Mouse (Mus musculus): Measurements from ENCODE around the gene Bpi. TPM values are rescaled to one million over a fixed set of nuclear protein-coding genes. Genes with fewer than 3 reads are reported as not detected.

Bpi gene
- polyA plus RNA-seq, 1 experiment from 2014 or later, result not detected

- H3K4me1 ChIP-seq (ENCODE audit: control insufficient read depth, insufficient read depth, low read length), result no peaks in the 10 kb centered on the region
- WGBS, result 90% methylated on average over 3 of the region's 3 CpGs
- H3K9ac ChIP-seq (ENCODE audit: low read length), result no peak overlapping the region
- H3K4me3 ChIP-seq (ENCODE audit: low read length), result no peak overlapping the region
- H3K27ac ChIP-seq (ENCODE audit: low read length), result no peak overlapping the region
- H3K27me3 ChIP-seq (ENCODE audit: control insufficient read depth, insufficient read depth, low read length), result no peaks in the 10 kb centered on the region
- ATAC-seq (replicated peaks; ENCODE audit: extremely low read depth, insufficient read depth, low FRiP score), result no peak
- no peaks in the 10 kb centered on the region for H3K9me3 ChIP-seq (replicated peaks; ENCODE audit: control insufficient read depth, low read length)
- no peak overlapping the region for H3K4me2 ChIP-seq (ENCODE audit: low read depth, low read length)
- no peaks in the 10 kb centered on the region for H3K36me3 ChIP-seq (ENCODE audit: control insufficient read depth, insufficient read depth)
Observed at GRCm38 (mm10) chr2:158275349-158275748, 17.5 kb downstream of the Bpi start.

GRCm38 (mm10) chr2:158275811-158276210, 17.9 kb downstream of the Bpi start:
- H3K4me1 ChIP-seq (ENCODE audit: control insufficient read depth, insufficient read depth, low read length), result no peaks in the 10 kb centered on the region
- H3K27ac ChIP-seq (ENCODE audit: low read length), result no peak overlapping the region
- H3K9me3 ChIP-seq (replicated peaks; ENCODE audit: control insufficient read depth, low read length), result no peaks in the 10 kb centered on the region
- no peak overlapping the region for H3K4me3 ChIP-seq (ENCODE audit: low read length)
- H3K27me3 ChIP-seq (ENCODE audit: control insufficient read depth, insufficient read depth, low read length), result no peaks in the 10 kb centered on the region
- 81% methylated on average over 4 of the region's 4 CpGs for WGBS
- ATAC-seq (replicated peaks; ENCODE audit: extremely low read depth, insufficient read depth, low FRiP score), result no peak
- no peak overlapping the region for H3K4me2 ChIP-seq (ENCODE audit: low read depth, low read length)
- H3K36me3 ChIP-seq (ENCODE audit: control insufficient read depth, insufficient read depth), result no peaks in the 10 kb centered on the region
- no peak overlapping the region for H3K9ac ChIP-seq (ENCODE audit: low read length)

- no peak overlapping the region for H3K9ac ChIP-seq (ENCODE audit: low read length)
- H3K4me3 ChIP-seq (ENCODE audit: low read length), result no peak overlapping the region
- H3K4me1 ChIP-seq (ENCODE audit: control insufficient read depth, insufficient read depth, low read length), result no peaks in the 10 kb centered on the region
- no peaks in the 10 kb centered on the region for H3K9me3 ChIP-seq (replicated peaks; ENCODE audit: control insufficient read depth, low read length)
- no peaks in the 10 kb centered on the region for H3K27me3 ChIP-seq (ENCODE audit: control insufficient read depth, insufficient read depth, low read length)
- no peak overlapping the region for H3K4me2 ChIP-seq (ENCODE audit: low read depth, low read length)
- 62% methylated on average over 6 of the region's 6 CpGs for WGBS
- no peaks in the 10 kb centered on the region for H3K36me3 ChIP-seq (ENCODE audit: control insufficient read depth, insufficient read depth)
- no peak overlapping the region for H3K27ac ChIP-seq (ENCODE audit: low read length)
- ATAC-seq (replicated peaks; ENCODE audit: extremely low read depth, insufficient read depth, low FRiP score), result no peak
Observed at GRCm38 (mm10) chr2:158276451-158276850, 18.6 kb downstream of the Bpi start.

- Histone ChIP-seq H3K9ac (ENCODE audit: low read length) (no peak overlapping the region), H3K4me3 (ENCODE audit: low read length) (no peak overlapping the region), H3K27me3 (ENCODE audit: control insufficient read depth, insufficient read depth, low read length) (no peaks in the 10 kb centered on the region), H3K4me1 (ENCODE audit: control insufficient read depth, insufficient read depth, low read length) (no peaks in the 10 kb centered on the region), H3K9me3 (replicated peaks; ENCODE audit: control insufficient read depth, low read length) (no peaks in the 10 kb centered on the region), H3K4me2 (ENCODE audit: low read depth, low read length) (no peak overlapping the region), H3K27ac (ENCODE audit: low read length) (no peak overlapping the region), H3K36me3 (ENCODE audit: control insufficient read depth, insufficient read depth) (no peaks in the 10 kb centered on the region)
- ATAC-seq (replicated peaks; ENCODE audit: extremely low read depth, insufficient read depth, low FRiP score), result no peak
- WGBS, result 58% methylated on average over 4 of the region's 4 CpGs
Observed at GRCm38 (mm10) chr2:158276878-158277277, 19.0 kb downstream of the Bpi start.

GRCm38 (mm10) chr2:158279656-158280055, 21.8 kb downstream of the Bpi start:
- H3K4me2 ChIP-seq (ENCODE audit: low read depth, low read length), result no peak overlapping the region
- H3K27me3 ChIP-seq (ENCODE audit: control insufficient read depth, insufficient read depth, low read length), result no peaks in the 10 kb centered on the region
- no peaks in the 10 kb centered on the region for H3K4me1 ChIP-seq (ENCODE audit: control insufficient read depth, insufficient read depth, low read length)
- H3K9ac ChIP-seq (ENCODE audit: low read length), result no peak overlapping the region
- WGBS, result 90% methylated on average over 4 of the region's 4 CpGs
- H3K27ac ChIP-seq (ENCODE audit: low read length), result no peak overlapping the region
- no peak for ATAC-seq (replicated peaks; ENCODE audit: extremely low read depth, insufficient read depth, low FRiP score)
- H3K36me3 ChIP-seq (ENCODE audit: control insufficient read depth, insufficient read depth), result no peaks in the 10 kb centered on the region
- H3K4me3 ChIP-seq (ENCODE audit: low read length), result no peak overlapping the region
- H3K9me3 ChIP-seq (replicated peaks; ENCODE audit: control insufficient read depth, low read length), result no peaks in the 10 kb centered on the region

- no peak overlapping the region for H3K9ac ChIP-seq (ENCODE audit: low read length)
- H3K36me3 ChIP-seq (ENCODE audit: control insufficient read depth, insufficient read depth), result no peaks in the 10 kb centered on the region
- no peaks in the 10 kb centered on the region for H3K4me1 ChIP-seq (ENCODE audit: control insufficient read depth, insufficient read depth, low read length)
- 61% methylated on average over 16 of the region's 16 CpGs for WGBS
- H3K9me3 ChIP-seq (replicated peaks; ENCODE audit: control insufficient read depth, low read length), result no peaks in the 10 kb centered on the region
- H3K27ac ChIP-seq (ENCODE audit: low read length), result no peak overlapping the region
- no peak overlapping the region for H3K4me2 ChIP-seq (ENCODE audit: low read depth, low read length)
- H3K27me3 ChIP-seq (ENCODE audit: control insufficient read depth, insufficient read depth, low read length), result no peaks in the 10 kb centered on the region
- H3K4me3 ChIP-seq (ENCODE audit: low read length), result no peak overlapping the region
- ATAC-seq (replicated peaks; ENCODE audit: extremely low read depth, insufficient read depth, low FRiP score), result no peak
Observed at GRCm38 (mm10) chr2:158281497-158282205, 23.8 kb downstream of the Bpi start.

GRCm38 (mm10) chr2:158283136-158283535, 25.2 kb downstream of the Bpi start:
- Histone ChIP-seq H3K9ac (ENCODE audit: low read length) (no peak overlapping the region), H3K4me2 (ENCODE audit: low read depth, low read length) (no peak overlapping the region), H3K36me3 (ENCODE audit: control insufficient read depth, insufficient read depth) (no peaks in the 10 kb centered on the region), H3K27me3 (ENCODE audit: control insufficient read depth, insufficient read depth, low read length) (no peaks in the 10 kb centered on the region), H3K27ac (ENCODE audit: low read length) (no peak overlapping the region), H3K4me3 (ENCODE audit: low read length) (no peak overlapping the region), H3K9me3 (replicated peaks; ENCODE audit: control insufficient read depth, low read length) (no peaks in the 10 kb centered on the region), H3K4me1 (ENCODE audit: control insufficient read depth, insufficient read depth, low read length) (no peaks in the 10 kb centered on the region)
- no peak for ATAC-seq (replicated peaks; ENCODE audit: extremely low read depth, insufficient read depth, low FRiP score)
- WGBS, result 70% methylated on average over 7 of the region's 7 CpGs

- Histone ChIP-seq H3K9ac (ENCODE audit: low read length) (no peak overlapping the region), H3K27me3 (ENCODE audit: control insufficient read depth, insufficient read depth, low read length) (no peaks in the 10 kb centered on the region), H3K27ac (ENCODE audit: low read length) (no peak overlapping the region), H3K4me3 (ENCODE audit: low read length) (no peak overlapping the region), H3K9me3 (replicated peaks; ENCODE audit: control insufficient read depth, low read length) (no peaks in the 10 kb centered on the region), H3K36me3 (ENCODE audit: control insufficient read depth, insufficient read depth) (no peaks in the 10 kb centered on the region), H3K4me2 (ENCODE audit: low read depth, low read length) (no peak overlapping the region), H3K4me1 (ENCODE audit: control insufficient read depth, insufficient read depth, low read length) (no peaks in the 10 kb centered on the region)
- 62% methylated on average over 6 of the region's 6 CpGs for WGBS
- no peak for ATAC-seq (replicated peaks; ENCODE audit: extremely low read depth, insufficient read depth, low FRiP score)
Observed at GRCm38 (mm10) chr2:158283771-158284170, 25.9 kb downstream of the Bpi start.

GRCm38 (mm10) chr2:158284571-158284970, 26.7 kb downstream of the Bpi start:
- H3K4me2 ChIP-seq (ENCODE audit: low read depth, low read length), result no peak overlapping the region
- H3K27ac ChIP-seq (ENCODE audit: low read length), result no peak overlapping the region
- H3K4me1 ChIP-seq (ENCODE audit: control insufficient read depth, insufficient read depth, low read length), result no peaks in the 10 kb centered on the region
- no peaks in the 10 kb centered on the region for H3K27me3 ChIP-seq (ENCODE audit: control insufficient read depth, insufficient read depth, low read length)
- 19% methylated on average over 11 of the region's 11 CpGs for WGBS
- H3K36me3 ChIP-seq (ENCODE audit: control insufficient read depth, insufficient read depth), result no peaks in the 10 kb centered on the region
- H3K9me3 ChIP-seq (replicated peaks; ENCODE audit: control insufficient read depth, low read length), result no peaks in the 10 kb centered on the region
- no peak overlapping the region for H3K4me3 ChIP-seq (ENCODE audit: low read length)
- no peak for ATAC-seq (replicated peaks; ENCODE audit: extremely low read depth, insufficient read depth, low FRiP score)
- no peak overlapping the region for H3K9ac ChIP-seq (ENCODE audit: low read length)

All from heart, embryonic 16.5 days (tissue).